Mouse (Mus musculus): Measurements from ENCODE around the gene Clybl. TPM values are rescaled to one million over a fixed set of nuclear protein-coding genes. Genes with fewer than 3 reads are reported as not detected.
A peak's percentile ranks its signal among the peaks of the same experiment; 100 is the strongest.

Clybl gene
- polyA plus RNA-seq, 1 experiment: 40.6 TPM

DNA sequence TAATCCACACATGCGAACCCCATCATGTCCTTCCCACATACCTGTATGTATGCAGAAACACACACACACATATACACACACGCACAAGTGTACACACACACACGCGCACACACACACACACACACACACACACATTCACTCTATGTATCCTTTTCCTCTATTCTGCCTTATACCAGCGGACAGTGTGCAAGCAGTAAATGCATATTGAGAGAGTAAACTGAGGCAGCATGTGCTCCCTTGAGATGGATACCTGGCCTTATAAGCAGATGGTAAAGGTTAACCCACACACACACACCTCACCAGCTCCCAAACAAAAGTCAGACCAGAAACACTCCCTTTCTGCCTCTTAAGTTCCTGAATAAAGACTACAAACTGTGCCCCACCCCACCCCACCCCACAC lies 204.3 kb downstream of the Clybl start:
- TF ChIP-seq CTCF (IDR thresholded peaks at IDR 0.05; ENCODE audit: borderline replicate concordance, insufficient read depth, low read depth, low read length) (no peak), POLR2A (IDR thresholded peaks at IDR 0.05; ENCODE audit: borderline replicate concordance, insufficient read depth, low read length) (no peak)
- 50% methylated on average over 5 of the region's 5 CpGs for WGBS
- H3K4me1 ChIP-seq (ENCODE audit: control insufficient read depth, insufficient read depth, low read length): peaks cover 23% of the 10 kb centered on the region; the same call in 1 of the 2 replicates
- no peaks in the 10 kb centered on the region for H3K27me3 ChIP-seq (ENCODE audit: control insufficient read depth, insufficient read depth, low read length)
- DNase-seq: peak in 1 of 2 experiments; percentile 61
- H3K27ac ChIP-seq (ENCODE audit: insufficient read depth, low read length): peak overlapping the region; percentile 93
- no peak overlapping the region for H3K4me3 ChIP-seq (replicated peaks; ENCODE audit: insufficient read depth, low read depth, low read length)

DNA sequence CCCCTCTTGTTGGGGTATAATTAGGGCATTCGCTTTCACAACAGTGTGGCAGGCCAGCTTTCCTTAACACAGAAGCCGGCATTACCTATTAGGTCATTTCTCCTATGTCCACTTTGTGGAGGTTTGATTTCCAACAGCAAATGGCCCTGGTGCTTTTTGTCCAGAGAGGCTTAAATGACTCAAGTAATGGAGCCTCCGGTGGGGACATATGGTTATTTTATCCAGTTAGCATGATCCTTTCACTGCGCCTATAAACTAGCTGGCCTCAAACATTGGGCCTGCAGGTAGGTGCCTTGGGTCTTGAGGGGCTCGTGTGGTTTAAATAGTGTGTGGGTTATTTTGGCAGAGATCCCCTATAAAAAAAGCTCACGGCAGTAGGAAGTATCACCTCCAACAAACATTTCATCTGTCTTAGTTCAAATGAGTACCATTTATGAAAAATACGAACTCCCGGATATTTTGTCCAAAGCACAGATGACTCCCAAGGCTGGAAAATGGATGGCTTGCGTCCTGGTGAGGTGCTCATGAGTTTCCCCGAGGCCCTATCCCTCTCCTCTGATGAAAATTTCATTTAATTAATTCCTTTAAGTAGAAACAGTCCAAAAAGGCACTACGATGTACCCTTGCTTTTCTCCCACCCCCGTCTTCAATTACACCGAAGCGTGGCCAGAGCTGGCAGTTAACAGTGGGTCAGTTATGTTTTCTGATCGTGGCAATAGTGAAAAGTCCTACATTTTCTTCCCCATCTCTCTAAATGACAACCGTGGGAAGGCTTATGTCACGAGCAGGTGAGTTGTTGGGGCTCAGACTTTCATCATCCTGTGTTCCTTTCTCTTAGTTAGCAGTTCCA lies 205.0 kb downstream of the Clybl start:
- peak overlapping the region; percentile 93 for H3K27ac ChIP-seq (ENCODE audit: insufficient read depth, low read length)
- H3K4me1 ChIP-seq (ENCODE audit: control insufficient read depth, insufficient read depth, low read length): peaks cover 23% of the 10 kb centered on the region; the same call in 1 of the 2 replicates
- WGBS: 10% methylated on average over 17 of the region's 17 CpGs
- H3K4me3 ChIP-seq (replicated peaks; ENCODE audit: insufficient read depth, low read depth, low read length): peak overlapping the region; percentile 33
- no peaks in the 10 kb centered on the region for H3K27me3 ChIP-seq (ENCODE audit: control insufficient read depth, insufficient read depth, low read length)
- no peak for TF ChIP-seq POLR2A (IDR thresholded peaks at IDR 0.05; ENCODE audit: borderline replicate concordance, insufficient read depth, low read length)
- TF ChIP-seq CTCF (IDR thresholded peaks at IDR 0.05; ENCODE audit: borderline replicate concordance, insufficient read depth, low read depth, low read length): no peak
- DNase-seq: peak; percentile 67 to 71

DNA sequence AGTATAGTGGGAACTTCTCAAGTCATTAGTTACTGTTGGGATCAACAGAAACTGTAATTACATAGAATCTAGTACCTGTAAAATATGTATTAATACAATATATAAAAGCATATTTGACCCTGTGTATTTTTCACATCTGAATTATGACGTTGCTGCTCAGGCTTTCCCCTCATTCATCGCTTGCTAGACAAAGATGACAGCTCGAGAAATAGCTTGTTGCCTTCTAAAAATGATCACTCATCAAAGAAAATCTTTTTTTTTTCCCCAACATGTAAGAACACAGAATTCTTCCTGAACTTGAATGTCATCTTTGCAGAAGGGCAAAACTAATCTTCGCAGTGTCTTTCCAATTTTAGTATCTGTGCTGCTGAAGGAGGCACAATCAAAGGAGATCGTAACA lies 206.3 kb downstream of the Clybl start:
- Histone ChIP-seq H3K27ac (ENCODE audit: insufficient read depth, low read length) (peak overlapping the region; percentile 97; the same call in 1 of the 2 replicates), H3K4me1 (ENCODE audit: control insufficient read depth, insufficient read depth, low read length) (peaks cover 23% of the 10 kb centered on the region; the same call in 1 of the 2 replicates), H3K4me3 (replicated peaks; ENCODE audit: insufficient read depth, low read depth, low read length) (peak overlapping the region; percentile 36), H3K27me3 (ENCODE audit: control insufficient read depth, insufficient read depth, low read length) (no peaks in the 10 kb centered on the region)
- 10% methylated on average over 5 of the region's 5 CpGs for WGBS
- peak in 1 of 2 experiments; percentile 55 for DNase-seq
- TF ChIP-seq CTCF (IDR thresholded peaks at IDR 0.05; ENCODE audit: borderline replicate concordance, insufficient read depth, low read depth, low read length) (no peak), POLR2A (IDR thresholded peaks at IDR 0.05; ENCODE audit: borderline replicate concordance, insufficient read depth, low read length) (no peak)

DNA sequence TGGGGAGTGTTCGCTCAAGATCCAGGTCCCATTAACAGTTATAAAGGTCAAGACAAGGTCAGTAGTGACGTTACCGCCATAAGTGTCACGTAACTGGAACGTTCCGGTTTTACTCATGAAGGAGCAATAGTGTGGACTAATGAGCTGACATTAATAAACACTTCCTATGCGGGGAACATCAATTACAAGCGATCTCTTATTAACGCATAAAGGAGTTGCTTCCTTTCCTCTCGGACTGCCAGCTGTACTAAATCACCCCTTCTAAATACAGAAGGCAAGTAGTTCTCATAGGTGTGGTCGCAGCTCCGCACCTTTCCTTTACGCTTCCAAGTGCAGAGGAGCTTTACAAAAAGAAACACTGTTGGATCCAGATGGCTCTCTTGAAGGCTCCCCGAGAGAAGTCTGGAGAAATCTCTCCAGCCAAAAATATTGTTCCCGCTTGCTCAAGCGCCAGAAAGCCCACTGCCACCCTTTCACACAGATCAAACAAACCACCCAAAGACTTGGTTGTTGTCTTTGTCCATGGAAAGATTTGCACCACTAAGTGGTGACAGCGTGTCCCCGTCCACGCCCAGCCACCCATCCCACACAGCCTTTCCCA lies 207.0 kb downstream of the Clybl start:
- Histone ChIP-seq H3K27me3 (ENCODE audit: control insufficient read depth, insufficient read depth, low read length) (no peaks in the 10 kb centered on the region), H3K4me3 (replicated peaks; ENCODE audit: insufficient read depth, low read depth, low read length) (peak overlapping the region; percentile 36), H3K27ac (ENCODE audit: insufficient read depth, low read length) (peak overlapping the region; percentile 97), H3K4me1 (ENCODE audit: control insufficient read depth, insufficient read depth, low read length) (peaks cover 23% of the 10 kb centered on the region; the same call in 1 of the 2 replicates)
- TF ChIP-seq POLR2A (IDR thresholded peaks at IDR 0.05; ENCODE audit: borderline replicate concordance, insufficient read depth, low read length) (peak; percentile 21; the same call in 1 of the 2 replicates), CTCF (IDR thresholded peaks at IDR 0.05; ENCODE audit: borderline replicate concordance, insufficient read depth, low read depth, low read length) (no peak)
- 6% methylated on average over 19 of the region's 19 CpGs for WGBS
- DNase-seq: peak; percentile 68 to 76

DNA sequence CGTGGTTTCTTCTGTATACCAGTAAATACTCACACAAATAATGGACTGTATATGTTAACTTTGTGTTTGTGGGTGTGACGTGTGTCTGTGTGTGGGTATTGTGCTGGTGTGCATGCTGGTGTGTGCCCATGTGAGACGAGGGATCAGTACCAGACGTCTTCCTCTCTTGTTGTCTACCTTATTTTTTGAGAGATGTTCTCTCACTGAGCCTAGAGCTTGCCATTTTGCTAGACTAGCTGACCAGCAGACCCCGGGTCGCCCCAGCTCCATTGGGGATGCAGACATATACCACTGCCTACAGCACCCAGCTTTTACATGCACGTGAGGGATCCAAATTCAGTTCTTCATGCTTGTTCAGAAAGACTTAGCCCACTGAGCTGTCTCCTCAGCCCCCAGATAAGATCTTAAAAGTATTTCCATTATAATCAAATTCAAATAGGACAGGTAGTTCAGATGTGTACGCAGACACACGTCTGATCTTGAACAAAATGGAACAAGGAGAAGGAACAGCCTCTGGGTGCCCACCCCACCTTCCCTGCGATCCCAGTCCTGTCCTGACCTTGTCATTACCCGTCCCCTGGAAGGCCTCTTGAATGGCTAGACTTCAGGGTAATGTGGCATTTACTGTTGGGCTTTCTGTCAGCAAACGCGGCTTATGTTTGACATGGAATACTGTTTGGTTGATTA lies 208.3 kb downstream of the Clybl start:
- H3K4me1 ChIP-seq (ENCODE audit: control insufficient read depth, insufficient read depth, low read length): peaks cover 23% of the 10 kb centered on the region; the same call in 1 of the 2 replicates
- TF ChIP-seq POLR2A (IDR thresholded peaks at IDR 0.05; ENCODE audit: borderline replicate concordance, insufficient read depth, low read length) (no peak), CTCF (IDR thresholded peaks at IDR 0.05; ENCODE audit: borderline replicate concordance, insufficient read depth, low read depth, low read length) (no peak)
- WGBS: 38% methylated on average over 13 of the region's 13 CpGs
- no peak overlapping the region for H3K4me3 ChIP-seq (replicated peaks; ENCODE audit: insufficient read depth, low read depth, low read length)
- peak in 1 of 2 experiments; percentile 66 for DNase-seq
- H3K27me3 ChIP-seq (ENCODE audit: control insufficient read depth, insufficient read depth, low read length): no peaks in the 10 kb centered on the region
- peak overlapping the region; percentile 74 for H3K27ac ChIP-seq (ENCODE audit: insufficient read depth, low read length)

DNA sequence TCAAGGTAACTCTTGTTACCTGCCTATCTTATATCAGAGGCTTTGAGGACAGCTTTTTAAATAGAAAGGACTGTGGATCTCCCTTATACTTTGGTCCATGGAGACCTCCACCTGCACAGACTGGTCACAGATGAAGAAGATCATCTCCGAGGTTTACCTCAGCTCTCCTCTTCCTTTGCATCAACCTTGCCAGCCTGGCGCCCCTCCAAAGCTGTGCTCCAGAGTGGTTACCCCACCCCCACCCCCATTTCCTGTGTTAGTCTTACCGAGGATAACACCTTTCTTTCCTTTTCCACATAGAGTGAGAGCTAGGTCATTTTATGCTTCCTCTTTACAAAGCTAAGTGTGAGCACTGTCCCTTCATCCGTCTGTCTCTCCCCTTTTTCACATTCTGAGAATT lies 209.4 kb downstream of the Clybl start:
- DNase-seq: peak; percentile 70 to 74
- 19% methylated on average over 4 of the region's 4 CpGs for WGBS
- Histone ChIP-seq H3K27ac (ENCODE audit: insufficient read depth, low read length) (peak overlapping the region; percentile 79), H3K27me3 (ENCODE audit: control insufficient read depth, insufficient read depth, low read length) (no peaks in the 10 kb centered on the region), H3K4me3 (replicated peaks; ENCODE audit: insufficient read depth, low read depth, low read length) (no peak overlapping the region), H3K4me1 (ENCODE audit: control insufficient read depth, insufficient read depth, low read length) (peaks cover 17% of the 10 kb centered on the region; the same call in 1 of the 2 replicates)
- TF ChIP-seq POLR2A (IDR thresholded peaks at IDR 0.05; ENCODE audit: borderline replicate concordance, insufficient read depth, low read length) (no peak), CTCF (IDR thresholded peaks at IDR 0.05; ENCODE audit: borderline replicate concordance, insufficient read depth, low read depth, low read length) (no peak)

DNA sequence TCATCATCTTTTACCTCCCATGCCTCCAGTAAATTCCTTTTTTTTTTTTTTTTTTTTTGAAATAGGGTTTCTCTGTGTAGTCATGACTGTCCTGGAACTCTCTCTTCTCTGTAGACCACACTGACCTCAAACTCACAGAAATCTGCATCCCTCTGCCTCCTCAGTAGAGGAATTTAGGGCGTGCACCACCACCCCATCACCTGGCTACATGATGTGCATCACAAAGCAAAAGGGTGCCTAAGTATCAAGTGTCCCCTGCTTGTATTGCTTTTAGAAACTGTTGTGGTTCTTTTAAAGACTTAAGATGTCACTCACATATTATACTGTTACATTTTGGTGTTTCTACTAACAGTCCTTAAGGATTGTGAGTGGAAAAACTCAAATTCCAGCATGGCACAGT lies 211.6 kb downstream of the Clybl start:
- H3K4me1 ChIP-seq (ENCODE audit: control insufficient read depth, insufficient read depth, low read length): peaks cover 14% of the 10 kb centered on the region; the same call in 1 of the 2 replicates
- H3K27me3 ChIP-seq (ENCODE audit: control insufficient read depth, insufficient read depth, low read length): no peaks in the 10 kb centered on the region
- DNase-seq: no peak
- no peak overlapping the region for H3K27ac ChIP-seq (ENCODE audit: insufficient read depth, low read length)
- 89% methylated on average over 1 of the region's 1 CpGs for WGBS
- TF ChIP-seq CTCF (IDR thresholded peaks at IDR 0.05; ENCODE audit: borderline replicate concordance, insufficient read depth, low read depth, low read length) (no peak), POLR2A (IDR thresholded peaks at IDR 0.05; ENCODE audit: borderline replicate concordance, insufficient read depth, low read length) (no peak)
- H3K4me3 ChIP-seq (replicated peaks; ENCODE audit: insufficient read depth, low read depth, low read length): no peak overlapping the region

Measured in cerebellum, adult 2 months (tissue).